Mouse (Mus musculus): Measurements from ENCODE around the gene Fbxo9. TPM values are rescaled to one million over a fixed set of nuclear protein-coding genes. Genes with fewer than 3 reads are reported as not detected.

Fbxo9 gene
- polyA plus RNA-seq, 1 experiment from 2014 or later = 28.5 TPM

DNA sequence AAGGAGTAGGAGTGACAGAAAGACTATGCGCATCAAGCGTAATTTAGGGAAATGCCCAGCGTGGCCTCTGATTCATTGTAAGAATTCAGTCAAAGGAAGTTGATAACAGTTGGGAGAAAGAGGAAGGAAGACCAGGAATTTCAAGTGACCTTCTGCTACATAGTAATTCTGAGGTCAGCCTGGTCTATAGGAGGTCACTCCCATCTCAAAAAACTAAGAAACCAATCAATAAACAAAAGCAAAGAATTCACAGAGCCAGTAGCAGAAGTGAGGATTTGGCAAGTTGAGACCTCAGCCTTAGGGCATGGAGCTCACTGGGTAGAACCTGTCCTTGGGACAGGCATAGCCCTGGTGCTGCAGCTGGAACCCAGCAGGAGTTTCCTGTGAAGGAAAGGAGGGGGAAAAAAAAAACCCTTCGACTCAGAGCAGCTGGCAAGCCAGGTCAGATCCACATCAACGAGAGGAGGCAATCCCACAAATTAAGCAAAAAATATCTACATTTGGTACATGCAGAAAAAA lies 58.4 kb downstream of the Fbxo9 start:
- no peaks in the 10 kb centered on the region for H3K36me3 ChIP-seq
- peaks cover 5% of the 10 kb centered on the region for H3K4me1 ChIP-seq
- 40% methylated on average over 5 of the region's 5 CpGs for WGBS
- H3K9me3 ChIP-seq = no peaks in the 10 kb centered on the region
- H3K27me3 ChIP-seq (ENCODE audit: insufficient read depth, poor library complexity, severe bottlenecking) = no peaks in the 10 kb centered on the region
- no peak for DNase-seq (ENCODE audit: low spot score)
- H3K27ac ChIP-seq = no peak overlapping the region
- H3K4me3 ChIP-seq = no peak overlapping the region

DNA sequence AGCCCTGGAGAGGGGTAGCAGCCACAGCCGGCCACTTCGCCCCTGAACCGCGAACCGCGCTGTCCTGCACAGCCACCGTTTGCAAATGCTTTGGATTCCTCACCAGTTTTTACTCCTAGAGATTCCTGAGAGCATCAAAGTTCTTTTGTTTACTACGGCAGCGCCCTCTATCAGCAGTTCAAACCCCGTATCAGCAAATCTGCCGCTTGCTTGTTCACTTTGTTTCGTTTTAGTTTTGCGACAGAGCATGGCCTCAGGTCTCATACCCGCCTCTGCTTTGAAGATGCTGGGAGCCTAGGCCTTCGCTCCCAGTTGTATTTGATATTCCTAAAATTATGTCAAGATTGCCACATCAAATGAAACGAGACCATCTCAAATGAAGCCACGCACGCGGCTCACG lies 62.1 kb downstream of the Fbxo9 start:
- peaks cover 11% of the 10 kb centered on the region for H3K4me1 ChIP-seq
- no peaks in the 10 kb centered on the region for H3K36me3 ChIP-seq
- no peak for DNase-seq (ENCODE audit: low spot score)
- H3K4me3 ChIP-seq = peak overlapping the region; percentile 43
- no peaks in the 10 kb centered on the region for H3K27me3 ChIP-seq (ENCODE audit: insufficient read depth, poor library complexity, severe bottlenecking)
- H3K27ac ChIP-seq = peak overlapping the region; percentile 64
- H3K9me3 ChIP-seq = no peaks in the 10 kb centered on the region
- WGBS = 21% methylated on average over 20 of the region's 20 CpGs

DNA sequence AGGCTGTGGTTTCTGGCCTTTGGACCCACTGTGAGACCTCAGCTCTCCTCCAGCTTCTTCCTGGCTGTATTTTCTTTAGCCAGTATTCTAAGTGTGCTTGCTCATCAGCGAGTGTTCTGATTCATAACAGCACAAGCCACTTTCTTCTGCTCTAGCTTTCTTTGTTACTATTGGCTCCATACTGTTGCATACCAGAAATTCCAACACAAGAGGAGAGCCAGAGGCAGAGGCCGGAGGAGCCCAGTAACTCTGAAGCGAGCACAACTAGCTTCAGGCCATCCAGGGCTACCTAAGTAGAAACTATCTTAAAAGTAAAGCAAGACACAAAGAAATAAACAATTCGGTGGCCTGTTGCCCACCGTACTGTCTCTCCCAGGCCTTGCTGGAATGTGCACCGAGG lies 63.7 kb downstream of the Fbxo9 start:
- H3K27ac ChIP-seq = peak overlapping the region; percentile 81
- H3K9me3 ChIP-seq = no peaks in the 10 kb centered on the region
- H3K36me3 ChIP-seq = no peaks in the 10 kb centered on the region
- H3K4me3 ChIP-seq = no peak overlapping the region; the same call in 1 of the 2 replicates
- no peaks in the 10 kb centered on the region for H3K27me3 ChIP-seq (ENCODE audit: insufficient read depth, poor library complexity, severe bottlenecking)
- H3K4me1 ChIP-seq = peaks cover 11% of the 10 kb centered on the region
- 40% methylated on average over 6 of the region's 6 CpGs for WGBS
- no peak for DNase-seq (ENCODE audit: low spot score)

DNA sequence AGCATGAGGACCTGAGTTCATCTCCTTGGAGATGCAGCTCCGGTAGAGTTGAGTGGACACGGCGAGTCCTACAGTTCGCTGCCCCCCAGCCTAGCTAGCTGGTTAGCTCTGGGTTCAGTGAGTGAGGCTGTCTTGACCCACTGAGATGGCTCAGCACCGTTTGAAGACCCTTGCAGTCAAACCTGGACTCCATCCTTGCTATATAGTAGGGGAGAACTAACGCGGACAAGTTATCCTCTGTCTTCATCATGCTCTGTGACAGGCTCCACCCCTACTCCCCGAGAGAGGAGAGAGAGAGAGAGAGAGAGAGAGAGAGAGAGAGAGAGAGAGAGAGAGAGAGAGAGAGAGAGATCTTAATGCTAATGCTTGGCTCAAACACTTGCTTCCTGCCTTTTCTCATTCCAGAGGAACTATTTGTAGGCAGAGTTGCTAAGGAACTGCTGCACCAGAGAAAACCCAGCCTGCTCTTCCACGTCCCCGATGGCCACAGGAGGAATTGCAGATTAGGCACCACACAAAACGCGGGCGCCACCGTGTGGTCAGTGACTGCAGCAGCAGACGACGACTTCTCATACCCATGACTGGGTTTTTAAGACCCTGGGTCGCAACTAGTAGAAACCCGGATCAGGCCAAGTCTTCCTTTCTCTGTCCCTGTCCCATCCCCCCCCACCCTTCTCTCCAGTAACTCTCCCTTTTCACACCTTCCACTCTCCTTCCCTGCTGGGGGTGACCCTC lies 69.9 kb downstream of the Fbxo9 start:
- H3K27me3 ChIP-seq (ENCODE audit: insufficient read depth, poor library complexity, severe bottlenecking) = no peaks in the 10 kb centered on the region
- peak; percentile 94 for DNase-seq (ENCODE audit: low spot score)
- H3K4me3 ChIP-seq = no peak overlapping the region
- H3K9me3 ChIP-seq = no peaks in the 10 kb centered on the region
- H3K36me3 ChIP-seq = no peaks in the 10 kb centered on the region
- peaks cover 4% of the 10 kb centered on the region; the same call in 1 of the 2 replicates for H3K4me1 ChIP-seq
- H3K27ac ChIP-seq = peak overlapping the region; percentile 42; the same call in 1 of the 2 replicates
- 32% methylated on average over 18 of the region's 18 CpGs for WGBS

DNA sequence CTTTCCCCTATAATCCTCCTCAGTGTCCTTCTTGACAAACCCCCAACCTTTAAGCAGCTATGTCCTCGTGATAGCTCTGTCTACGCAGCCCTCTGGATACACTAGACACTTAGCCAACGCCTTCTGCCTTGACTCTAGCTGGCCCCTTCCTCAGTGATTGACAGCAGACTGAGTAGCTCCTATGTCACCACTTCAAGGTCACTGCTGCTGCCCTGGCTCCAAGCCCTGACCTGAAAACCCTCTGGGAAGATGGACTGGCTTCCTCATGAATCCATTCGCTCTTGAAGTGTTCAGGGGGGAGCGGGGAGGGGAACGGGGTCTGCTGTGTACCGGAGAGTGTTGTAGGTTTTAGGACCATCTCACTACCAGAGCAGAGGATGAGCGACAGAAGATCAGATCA lies 73.0 kb downstream of the Fbxo9 start:
- peaks cover 4% of the 10 kb centered on the region; the same call in 1 of the 2 replicates for H3K4me1 ChIP-seq
- no peak overlapping the region for H3K27ac ChIP-seq
- no peak for DNase-seq (ENCODE audit: low spot score)
- H3K36me3 ChIP-seq = no peaks in the 10 kb centered on the region
- H3K27me3 ChIP-seq (ENCODE audit: insufficient read depth, poor library complexity, severe bottlenecking) = no peaks in the 10 kb centered on the region
- H3K9me3 ChIP-seq = no peaks in the 10 kb centered on the region
- H3K4me3 ChIP-seq = no peak overlapping the region
- WGBS = 73% methylated on average over 8 of the region's 8 CpGs

DNA sequence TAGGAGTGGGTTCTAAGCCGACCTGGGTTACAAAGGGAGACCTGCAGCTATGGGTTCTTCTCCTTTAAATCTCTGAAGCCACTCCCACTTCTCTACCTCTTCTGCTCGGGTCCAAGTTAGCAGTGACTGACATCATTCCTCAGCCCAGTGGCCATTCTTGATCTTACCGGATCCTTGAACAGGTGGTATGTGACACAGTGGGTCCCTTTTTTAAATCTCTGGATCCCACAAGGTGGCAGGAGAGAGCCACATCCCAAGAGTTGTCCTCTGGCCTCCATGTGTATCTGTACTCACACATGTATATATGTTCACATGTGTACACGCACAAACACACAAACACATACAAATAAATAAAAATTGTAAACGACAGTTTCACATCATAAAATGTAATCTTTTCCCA lies 73.6 kb downstream of the Fbxo9 start:
- WGBS = 74% methylated on average over 5 of the region's 5 CpGs
- H3K4me3 ChIP-seq = no peak overlapping the region
- H3K36me3 ChIP-seq = no peaks in the 10 kb centered on the region
- H3K9me3 ChIP-seq = no peaks in the 10 kb centered on the region
- DNase-seq (ENCODE audit: low spot score) = no peak
- no peak overlapping the region for H3K27ac ChIP-seq
- peaks cover 4% of the 10 kb centered on the region; the same call in 1 of the 2 replicates for H3K4me1 ChIP-seq
- H3K27me3 ChIP-seq (ENCODE audit: insufficient read depth, poor library complexity, severe bottlenecking) = no peaks in the 10 kb centered on the region

DNA sequence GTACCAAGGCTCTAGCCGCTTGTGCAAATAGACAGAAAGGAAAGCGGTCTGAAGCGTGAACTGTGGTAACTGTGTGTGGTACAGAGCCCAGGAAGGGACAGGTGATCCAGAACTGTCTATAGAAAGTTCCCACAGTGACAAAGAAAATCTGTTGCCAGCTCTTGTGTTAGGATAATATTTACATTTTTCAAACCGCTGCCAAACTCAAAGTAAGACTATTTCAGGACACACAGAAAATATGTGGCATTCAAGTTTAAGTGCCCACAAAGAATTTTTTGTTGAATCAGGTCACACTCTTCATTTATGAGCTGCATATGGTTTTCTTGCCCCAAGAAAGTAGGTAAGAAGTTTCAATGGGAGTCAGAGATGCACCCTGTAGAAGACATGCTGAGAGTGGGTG lies 75.9 kb downstream of the Fbxo9 start:
- Histone ChIP-seq H3K36me3 (no peaks in the 10 kb centered on the region), H3K4me1 (no peaks in the 10 kb centered on the region), H3K27ac (no peak overlapping the region), H3K27me3 (ENCODE audit: insufficient read depth, poor library complexity, severe bottlenecking) (no peaks in the 10 kb centered on the region), H3K9me3 (no peaks in the 10 kb centered on the region), H3K4me3 (no peak overlapping the region)
- 90% methylated on average over 4 of the region's 4 CpGs for WGBS
- DNase-seq (ENCODE audit: low spot score) = no peak

Other genes starting within 250 kb of the Fbxo9 start
- 93.6 and 93.9 TPM in 2 replicates for gene Elovl5, start 191.7 kb downstream of the Fbxo9 start, polyA plus RNA-seq (2016; fragmentation: Nextera tagmentation; extraction: Ambion mirVana)
- gene Gcm1, start 57.1 kb downstream of the Fbxo9 start, polyA plus RNA-seq (2016; fragmentation: Nextera tagmentation; extraction: Ambion mirVana) = 0.09 TPM in 1 of 2 replicates, not detected in the other
- gene Ick, start 127 bp upstream of the Fbxo9 start, polyA plus RNA-seq (2016; fragmentation: Nextera tagmentation; extraction: Ambion mirVana) = 17.2 and 21.5 TPM in 2 replicates
- gene Gsta4, start 73.7 kb upstream of the Fbxo9 start, polyA plus RNA-seq (2016; fragmentation: Nextera tagmentation; extraction: Ambion mirVana) = 81.1 and 88.3 TPM in 2 replicates
- gene Gsta1, start 121.6 kb upstream of the Fbxo9 start, polyA plus RNA-seq (2016; fragmentation: Nextera tagmentation; extraction: Ambion mirVana) = not detected in 2 replicates
- gene Gm3776, start 148.1 kb upstream of the Fbxo9 start, polyA plus RNA-seq (2016; fragmentation: Nextera tagmentation; extraction: Ambion mirVana) = not detected in 2 replicates
- gene Gm10639, start 180.9 kb upstream of the Fbxo9 start, polyA plus RNA-seq (2016; fragmentation: Nextera tagmentation; extraction: Ambion mirVana) = not detected in 2 replicates
- gene Omt2a, start 205.7 kb upstream of the Fbxo9 start, polyA plus RNA-seq (2016; fragmentation: Nextera tagmentation; extraction: Ambion mirVana) = not detected in 2 replicates
- not detected in 2 replicates for gene Omt2b, start 218.5 kb upstream of the Fbxo9 start, polyA plus RNA-seq (2016; fragmentation: Nextera tagmentation; extraction: Ambion mirVana)
- gene Gsta2, start 246.7 kb upstream of the Fbxo9 start, polyA plus RNA-seq (2016; fragmentation: Nextera tagmentation; extraction: Ambion mirVana) = not detected in 2 replicates